Mouse (Mus musculus): Measurements from ENCODE around the gene Myom1. TPM values are rescaled to one million over a fixed set of nuclear protein-coding genes. Genes with fewer than 3 reads are reported as not detected.
A peak's percentile ranks its signal among the peaks of the same experiment; 100 is the strongest.

Myom1 gene
- polyA plus RNA-seq, 1 experiment, result 1.5 TPM

- Histone ChIP-seq H3K4me1 (ENCODE audit: control insufficient read depth, insufficient read depth, insufficient read length) (peaks cover 2% of the 10 kb centered on the region; the same call in 1 of the 2 replicates), H3K4me3 (ENCODE audit: extremely low read depth, insufficient read depth, insufficient read length) (no peak overlapping the region), H3K27me3 (ENCODE audit: control insufficient read depth, insufficient read depth, low read length) (no peaks in the 10 kb centered on the region), H3K36me3 (ENCODE audit: control insufficient read depth, insufficient read depth, low read length) (no peaks in the 10 kb centered on the region), H3K27ac (ENCODE audit: insufficient read depth, low read length) (0 out of 2 replicates have a peak overlapping the region, but pooled peaks have one; percentile 32)
- TF ChIP-seq POLR2A (IDR thresholded peaks at IDR 0.05; ENCODE audit: low read depth, low read length) (no peak), CTCF (IDR thresholded peaks at IDR 0.05; ENCODE audit: extremely low read depth, insufficient read depth, insufficient read length, insufficient replicate concordance) (no peak)
- 85% methylated on average over 5 of the region's 5 CpGs for WGBS
- DNase-seq (ENCODE audit: low read depth in 1 of 2, low spot score in 2 of 2), result no peak
These were observed 133.4 kb downstream of the Myom1 start for GRCm38 (mm10) chr17:71135866-71136265.

GRCm38 (mm10) chr17:71136384-71137333 is 134.2 kb downstream of the Myom1 start:
- no peak for DNase-seq (ENCODE audit: low read depth in 1 of 2, low spot score in 2 of 2)
- no peak for TF ChIP-seq POLR2A (IDR thresholded peaks at IDR 0.05; ENCODE audit: low read depth, low read length)
- TF ChIP-seq CTCF (IDR thresholded peaks at IDR 0.05; ENCODE audit: extremely low read depth, insufficient read depth, insufficient read length, insufficient replicate concordance), result no peak
- H3K27ac ChIP-seq (ENCODE audit: insufficient read depth, low read length), result no peak overlapping the region
- no peak overlapping the region for H3K4me3 ChIP-seq (ENCODE audit: extremely low read depth, insufficient read depth, insufficient read length)
- H3K36me3 ChIP-seq (ENCODE audit: control insufficient read depth, insufficient read depth, low read length), result no peaks in the 10 kb centered on the region
- H3K27me3 ChIP-seq (ENCODE audit: control insufficient read depth, insufficient read depth, low read length), result no peaks in the 10 kb centered on the region
- 84% methylated on average over 16 of the region's 16 CpGs for WGBS
- H3K4me1 ChIP-seq (ENCODE audit: control insufficient read depth, insufficient read depth, insufficient read length), result peaks cover 2% of the 10 kb centered on the region; the same call in 1 of the 2 replicates

GRCm38 (mm10) chr17:71137334-71137721 is 134.9 kb downstream of the Myom1 start:
- 86% methylated on average over 2 of the region's 2 CpGs for WGBS
- no peak overlapping the region for H3K27ac ChIP-seq (ENCODE audit: insufficient read depth, low read length)
- TF ChIP-seq CTCF (IDR thresholded peaks at IDR 0.05; ENCODE audit: extremely low read depth, insufficient read depth, insufficient read length, insufficient replicate concordance) (no peak), POLR2A (IDR thresholded peaks at IDR 0.05; ENCODE audit: low read depth, low read length) (no peak)
- H3K4me1 ChIP-seq (ENCODE audit: control insufficient read depth, insufficient read depth, insufficient read length), result peaks cover 2% of the 10 kb centered on the region; the same call in 1 of the 2 replicates
- no peak for DNase-seq (ENCODE audit: low read depth in 1 of 2, low spot score in 2 of 2)
- H3K36me3 ChIP-seq (ENCODE audit: control insufficient read depth, insufficient read depth, low read length), result no peaks in the 10 kb centered on the region
- H3K4me3 ChIP-seq (ENCODE audit: extremely low read depth, insufficient read depth, insufficient read length), result no peak overlapping the region
- no peaks in the 10 kb centered on the region for H3K27me3 ChIP-seq (ENCODE audit: control insufficient read depth, insufficient read depth, low read length)

GRCm38 (mm10) chr17:71142068-71142467 is 139.6 kb downstream of the Myom1 start:
- H3K4me1 ChIP-seq (ENCODE audit: control insufficient read depth, insufficient read depth, insufficient read length), result no peaks in the 10 kb centered on the region
- H3K36me3 ChIP-seq (ENCODE audit: control insufficient read depth, insufficient read depth, low read length), result no peaks in the 10 kb centered on the region
- no peak overlapping the region for H3K27ac ChIP-seq (ENCODE audit: insufficient read depth, low read length)
- H3K27me3 ChIP-seq (ENCODE audit: control insufficient read depth, insufficient read depth, low read length), result no peaks in the 10 kb centered on the region
- 76% methylated on average over 4 of the region's 4 CpGs for WGBS
- no peak overlapping the region for H3K4me3 ChIP-seq (ENCODE audit: extremely low read depth, insufficient read depth, insufficient read length)
- TF ChIP-seq CTCF (IDR thresholded peaks at IDR 0.05; ENCODE audit: extremely low read depth, insufficient read depth, insufficient read length, insufficient replicate concordance) (no peak), POLR2A (IDR thresholded peaks at IDR 0.05; ENCODE audit: low read depth, low read length) (no peak)
- no peak for DNase-seq (ENCODE audit: low read depth in 1 of 2, low spot score in 2 of 2)

GRCm38 (mm10) chr17:71143155-71143554 is 140.7 kb downstream of the Myom1 start:
- Histone ChIP-seq H3K4me3 (ENCODE audit: extremely low read depth, insufficient read depth, insufficient read length) (no peak overlapping the region), H3K36me3 (ENCODE audit: control insufficient read depth, insufficient read depth, low read length) (no peaks in the 10 kb centered on the region), H3K27me3 (ENCODE audit: control insufficient read depth, insufficient read depth, low read length) (no peaks in the 10 kb centered on the region), H3K4me1 (ENCODE audit: control insufficient read depth, insufficient read depth, insufficient read length) (no peaks in the 10 kb centered on the region), H3K27ac (ENCODE audit: insufficient read depth, low read length) (no peak overlapping the region)
- no peak for TF ChIP-seq POLR2A (IDR thresholded peaks at IDR 0.05; ENCODE audit: low read depth, low read length)
- no peak for TF ChIP-seq CTCF (IDR thresholded peaks at IDR 0.05; ENCODE audit: extremely low read depth, insufficient read depth, insufficient read length, insufficient replicate concordance)
- no peak for DNase-seq (ENCODE audit: low read depth in 1 of 2, low spot score in 2 of 2)
- 81% methylated on average over 4 of the region's 4 CpGs for WGBS

GRCm38 (mm10) chr17:71144322-71145116 is 142.1 kb downstream of the Myom1 start:
- WGBS, result 91% methylated on average over 19 of the region's 19 CpGs

More at GRCm38 (mm10) chr17:71144322-71145116, 142.1 kb downstream of the Myom1 start:
- Histone ChIP-seq H3K4me3 (ENCODE audit: extremely low read depth, insufficient read depth, insufficient read length) (no peak overlapping the region), H3K27ac (ENCODE audit: insufficient read depth, low read length) (no peak overlapping the region), H3K27me3 (ENCODE audit: control insufficient read depth, insufficient read depth, low read length) (no peaks in the 10 kb centered on the region), H3K36me3 (ENCODE audit: control insufficient read depth, insufficient read depth, low read length) (no peaks in the 10 kb centered on the region), H3K4me1 (ENCODE audit: control insufficient read depth, insufficient read depth, insufficient read length) (no peaks in the 10 kb centered on the region)
- DNase-seq (ENCODE audit: low read depth in 1 of 2, low spot score in 2 of 2), result no peak
- no peak for TF ChIP-seq CTCF (IDR thresholded peaks at IDR 0.05; ENCODE audit: extremely low read depth, insufficient read depth, insufficient read length, insufficient replicate concordance)

Data from spleen, adult 2 months (tissue).